Mouse (Mus musculus): ENCODE measurements at regions not wholly inside any gene's neighbourhood (a gene's known extent, or its start where the extent isn't known, plus 50 kb on each side); places are given as distances from the start of the nearest gene placed in this dataset.

DNA sequence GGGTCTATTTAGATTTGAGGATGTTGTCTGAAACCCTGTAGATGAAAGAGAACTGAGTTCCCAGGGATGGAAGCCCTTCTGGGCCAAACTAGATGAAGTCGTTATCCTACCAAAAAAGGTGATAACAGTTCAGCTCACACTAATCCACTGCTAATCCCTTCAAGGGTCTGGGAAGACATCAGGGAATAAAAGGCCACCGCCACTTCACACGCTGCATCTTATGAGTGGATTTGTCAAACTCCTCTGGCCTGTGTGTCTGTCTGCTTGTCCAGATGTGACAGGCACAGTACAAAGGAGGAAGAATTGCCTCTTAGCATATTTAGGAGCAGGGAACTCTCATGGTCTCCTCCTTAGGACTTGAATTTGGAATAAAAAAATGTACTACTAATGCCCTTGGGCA lies 171.2 kb upstream of the Tshz3 start:
- TF ChIP-seq CTCF (IDR thresholded peaks at IDR 0.05; ENCODE audit: borderline replicate concordance, insufficient read depth, low read length) (no peak), POLR2A (IDR thresholded peaks at IDR 0.05; ENCODE audit: low read depth, low read length) (no peak)

Measured in embryonic fibroblast, embryonic 13.5 days (primary cell).